Comparison of ENCODE assay signal across 15 mouse cellular contexts in the genomic region with DNA sequence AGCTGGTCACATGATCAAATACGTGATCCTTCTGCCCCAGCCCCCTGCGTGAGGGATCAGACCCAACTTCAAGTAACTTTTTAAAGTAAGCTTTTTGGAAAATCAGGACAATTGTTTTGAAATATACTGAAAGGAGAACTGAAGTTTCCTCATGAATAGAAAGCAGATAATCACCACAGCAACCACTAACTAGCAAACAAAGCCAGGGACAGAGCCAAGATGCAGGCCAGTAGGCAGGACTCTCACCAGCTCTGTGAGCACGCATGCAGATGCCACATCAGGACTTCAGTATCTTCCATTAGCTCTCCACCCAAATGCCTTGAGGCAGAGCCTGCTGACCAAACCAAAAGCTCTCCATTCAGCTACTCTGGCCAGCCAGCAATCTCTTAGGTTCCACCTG.
DNase-seq lines count a peak whose midpoint lies in the region; ATAC-seq and TF ChIP-seq lines count a peak whose summit lies in the region.
"Had no signal": no experiment of that assay in that cellular context is flagged by ENCODE, and none has a peak within 500 bp of the region (broad histone marks: within the 10 kb centered on the region; RNA-seq: fewer than 3 reads in every experiment).

No protein-coding gene starts in this region.

- no peak overlapping the region for H3K9ac ChIP-seq in kidney, postnatal 0 days (ENCODE audit: low read depth, low read length)
- no peak overlapping the region for H3K9ac ChIP-seq in intestine, embryonic 16.5 days (ENCODE audit: low read depth, low read length)
- H3K9ac ChIP-seq: liver, embryonic 14.5 days; neural tube, embryonic 13.5 days had no signal

- no peaks in the 10 kb centered on the region for H3K9me3 ChIP-seq in kidney, postnatal 0 days (replicated peaks; ENCODE audit: low read length)
- no peaks in the 10 kb centered on the region for H3K9me3 ChIP-seq in intestine, embryonic 16.5 days (ENCODE audit: control insufficient read depth, low read length)
- no peaks in the 10 kb centered on the region for H3K9me3 ChIP-seq in hindbrain, embryonic 10.5 days
- H3K9me3 ChIP-seq: limb, embryonic 10.5 days; neural tube, embryonic 13.5 days had no signal

- H3K4me1 ChIP-seq in kidney, postnatal 0 days (replicated peaks; ENCODE audit: insufficient read depth, low read length), result peaks cover 7% of the 10 kb centered on the region; the same call in 1 of the 2 replicates
- peaks cover 22% of the 10 kb centered on the region for H3K4me1 ChIP-seq in intestine, embryonic 16.5 days (ENCODE audit: control insufficient read depth, insufficient read depth, low read length)
- H3K4me1 ChIP-seq in hindbrain, embryonic 10.5 days (replicated peaks), result peaks cover 36% of the 10 kb centered on the region

- ATAC-seq in kidney, postnatal 0 days (replicated peaks; ENCODE audit: low FRiP score, low read depth), result no peak
- ATAC-seq in intestine, embryonic 16.5 days, result no peak

- WGBS in kidney, postnatal 0 days, result 55% methylated on average over 3 of the region's 3 CpGs
- WGBS in intestine, embryonic 16.5 days, result 62% methylated on average over 3 of the region's 3 CpGs
- WGBS in hindbrain, embryonic 10.5 days, result 63% methylated on average over 3 of the region's 3 CpGs

- H3K27me3 ChIP-seq in kidney, postnatal 0 days (ENCODE audit: insufficient read depth, low read length), result no peaks in the 10 kb centered on the region
- H3K27me3 ChIP-seq in intestine, embryonic 16.5 days (replicated peaks; ENCODE audit: control insufficient read depth, insufficient read depth, low read length), result no peaks in the 10 kb centered on the region
- H3K27me3 ChIP-seq in hindbrain, embryonic 10.5 days (ENCODE audit: insufficient read depth, poor library complexity, severe bottlenecking), result no peaks in the 10 kb centered on the region
- H3K27me3 ChIP-seq: neural tube, embryonic 13.5 days had no signal

- peak; percentile 17 for DNase-seq in kidney, postnatal 0 days (ENCODE audit: low spot score)
- DNase-seq in kidney, adult 9 months, result no peak
- peak; percentile 23 to 29 for DNase-seq in urinary bladder, postnatal 36 days (ENCODE audit: low spot score in 2 of 2)
- no peak for DNase-seq in urinary bladder, postnatal 25 days (ENCODE audit: low spot score)
- peak; percentile 29 for DNase-seq in heart, postnatal 4 days
- DNase-seq in hindbrain, embryonic 10.5 days (ENCODE audit: low spot score), result no peak
- DNase-seq: adrenal gland, postnatal 25 days; cerebellum, postnatal 14 days; gastrocnemius, postnatal 14 days; thymus, postnatal 36 days had no signal

- TF ChIP-seq CTCF in kidney, postnatal 0 days (IDR thresholded peaks at IDR 0.05; ENCODE audit: low read depth), result no peak

- no peak overlapping the region for H3K27ac ChIP-seq in kidney, postnatal 0 days
- no peak overlapping the region for H3K27ac ChIP-seq in intestine, embryonic 16.5 days (ENCODE audit: low read length)
- H3K27ac ChIP-seq in hindbrain, embryonic 10.5 days, result no peak overlapping the region
- H3K27ac ChIP-seq: limb, embryonic 10.5 days; liver, embryonic 14.5 days; neural tube, embryonic 13.5 days; stomach, postnatal 0 days had no signal

- no peak overlapping the region for H3K4me2 ChIP-seq in kidney, postnatal 0 days (ENCODE audit: low read length)
- H3K4me2 ChIP-seq in intestine, embryonic 16.5 days (ENCODE audit: low read depth, low read length), result no peak overlapping the region
- H3K4me2 ChIP-seq: neural tube, embryonic 13.5 days had no signal

- H3K4me3 ChIP-seq in kidney, postnatal 0 days (replicated peaks; ENCODE audit: low read depth, low read length), result no peak overlapping the region
- H3K4me3 ChIP-seq in intestine, embryonic 16.5 days (ENCODE audit: low read length), result no peak overlapping the region
- H3K4me3 ChIP-seq in hindbrain, embryonic 10.5 days, result no peak overlapping the region
- H3K4me3 ChIP-seq: limb, embryonic 10.5 days; neural tube, embryonic 13.5 days had no signal

- H3K36me3 ChIP-seq in kidney, postnatal 0 days (ENCODE audit: insufficient read depth, low read length), result no peaks in the 10 kb centered on the region
- no peaks in the 10 kb centered on the region for H3K36me3 ChIP-seq in intestine, embryonic 16.5 days (ENCODE audit: control insufficient read depth, insufficient read depth, low read length)
- no peaks in the 10 kb centered on the region for H3K36me3 ChIP-seq in hindbrain, embryonic 10.5 days
- H3K36me3 ChIP-seq: limb, embryonic 10.5 days; neural tube, embryonic 13.5 days had no signal

Comparison
In these comparisons a context has a peak if more than half of its experiments do, and no peak if none do; other contexts are left out.
1. DNase-seq: peak in kidney, postnatal 0 days (single experiment), urinary bladder, postnatal 36 days (2 of 2) and heart, postnatal 4 days (single experiment); none in kidney, adult 9 months (single experiment), urinary bladder, postnatal 25 days (single experiment) and hindbrain, embryonic 10.5 days (single experiment).